Mouse (Mus musculus): ENCODE measurements at regions not wholly inside any gene's neighbourhood (a gene's known extent, or its start where the extent isn't known, plus 50 kb on each side); places are given as distances from the start of the nearest gene placed in this dataset.
"Not testable (repeated sequence)": the region's sequence is repeated elsewhere in the genome, so short reads cannot be mapped to it uniquely, and the experiment has no call there.

DNA sequence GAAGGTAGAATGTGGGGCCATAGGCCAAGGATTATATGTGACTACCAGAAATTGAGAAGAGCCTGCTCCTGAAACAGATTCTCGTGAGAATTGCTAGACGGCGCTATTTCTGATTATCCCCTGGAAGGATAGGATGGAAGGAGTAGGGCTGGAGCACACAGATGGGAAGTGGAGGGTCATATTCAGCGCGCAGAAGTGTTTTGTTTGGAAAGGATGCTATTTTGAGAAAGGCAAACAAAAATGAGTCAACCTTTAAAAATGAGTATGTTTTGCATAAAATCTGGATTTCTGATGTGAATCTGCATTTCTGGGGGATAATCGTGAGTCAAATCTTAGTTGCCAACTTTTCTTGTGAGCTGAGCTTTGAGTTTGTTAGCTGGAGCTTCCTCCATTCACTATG is 58.1 kb upstream of the Fshb start:
- no peaks in the 10 kb centered on the region for H3K4me1 ChIP-seq (ENCODE audit: control insufficient read depth, insufficient read depth, low read length)
- no peaks in the 10 kb centered on the region for H3K27me3 ChIP-seq (ENCODE audit: control insufficient read depth, insufficient read depth, low read length)
- H3K9me3 ChIP-seq (replicated peaks; ENCODE audit: control insufficient read depth, low read length): no peaks in the 10 kb centered on the region
- no peak for ATAC-seq (ENCODE audit: insufficient read depth, low FRiP score)
- no peaks in the 10 kb centered on the region for H3K36me3 ChIP-seq (ENCODE audit: control insufficient read depth, insufficient read depth, low read length)
- WGBS: 83% methylated on average over 6 of the region's 6 CpGs
- no peak overlapping the region for H3K27ac ChIP-seq (ENCODE audit: low read length)
- no peak overlapping the region for H3K4me3 ChIP-seq (replicated peaks; ENCODE audit: low read length)
- H3K9ac ChIP-seq (ENCODE audit: low read length): no peak overlapping the region
- no peak overlapping the region for H3K4me2 ChIP-seq (ENCODE audit: low read depth, low read length)

- no peaks in the 10 kb centered on the region for H3K27me3 ChIP-seq (ENCODE audit: control insufficient read depth, insufficient read depth, low read length)
- no peak overlapping the region for H3K27ac ChIP-seq (ENCODE audit: low read length)
- ATAC-seq (ENCODE audit: insufficient read depth, low FRiP score): no peak
- 85% methylated on average over 9 of the region's 9 CpGs for WGBS
- H3K9ac ChIP-seq (ENCODE audit: low read length): no peak overlapping the region
- no peaks in the 10 kb centered on the region for H3K9me3 ChIP-seq (replicated peaks; ENCODE audit: control insufficient read depth, low read length)
- no peak overlapping the region for H3K4me3 ChIP-seq (replicated peaks; ENCODE audit: low read length)
- no peaks in the 10 kb centered on the region for H3K36me3 ChIP-seq (ENCODE audit: control insufficient read depth, insufficient read depth, low read length)
- H3K4me1 ChIP-seq (ENCODE audit: control insufficient read depth, insufficient read depth, low read length): no peaks in the 10 kb centered on the region
- no peak overlapping the region for H3K4me2 ChIP-seq (ENCODE audit: low read depth, low read length)
Observed at GRCm38 (mm10) chr2:107118711-107119474, 59.4 kb upstream of the Fshb start.

- ATAC-seq (ENCODE audit: insufficient read depth, low FRiP score): no peak
- H3K9ac ChIP-seq (ENCODE audit: low read length): no peak overlapping the region
- no peak overlapping the region for H3K4me3 ChIP-seq (replicated peaks; ENCODE audit: low read length)
- 26% methylated on average over 1 of the region's 1 CpGs for WGBS
- H3K27me3 ChIP-seq (ENCODE audit: control insufficient read depth, insufficient read depth, low read length): no peaks in the 10 kb centered on the region
- H3K27ac ChIP-seq (ENCODE audit: low read length): no peak overlapping the region
- H3K4me1 ChIP-seq (ENCODE audit: control insufficient read depth, insufficient read depth, low read length): no peaks in the 10 kb centered on the region
- H3K4me2 ChIP-seq (ENCODE audit: low read depth, low read length): no peak overlapping the region
- H3K9me3 ChIP-seq (replicated peaks; ENCODE audit: control insufficient read depth, low read length): no peaks in the 10 kb centered on the region
- no peaks in the 10 kb centered on the region for H3K36me3 ChIP-seq (ENCODE audit: control insufficient read depth, insufficient read depth, low read length)
Observed at GRCm38 (mm10) chr2:107119697-107120096, 60.2 kb upstream of the Fshb start.

DNA sequence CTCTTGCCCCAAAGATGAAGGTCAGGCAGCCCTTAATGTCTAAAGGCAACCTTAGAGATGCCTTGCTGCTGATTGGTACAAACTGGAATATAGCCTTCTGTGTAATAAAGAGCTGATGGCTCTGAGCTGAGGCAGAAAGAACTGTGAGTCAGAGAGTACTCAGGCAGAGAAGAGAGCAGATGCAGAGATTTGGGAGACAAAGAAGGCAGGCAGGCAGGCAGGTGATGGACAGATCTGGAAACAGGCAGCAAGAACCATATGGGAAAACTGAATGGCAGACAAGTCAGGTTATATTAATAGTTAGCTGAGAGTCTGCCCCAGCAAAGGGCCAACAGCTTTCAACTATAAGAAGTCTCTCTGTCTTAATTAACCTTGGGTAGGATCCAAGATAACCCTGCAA is 73.7 kb upstream of the Fshb start:
- no peak for ATAC-seq (ENCODE audit: insufficient read depth, low FRiP score)
- no peak overlapping the region for H3K27ac ChIP-seq (ENCODE audit: low read length)
- H3K4me1 ChIP-seq (ENCODE audit: control insufficient read depth, insufficient read depth, low read length): no peaks in the 10 kb centered on the region
- H3K9ac ChIP-seq (ENCODE audit: low read length): no peak overlapping the region
- H3K4me2 ChIP-seq (ENCODE audit: low read depth, low read length): no peak overlapping the region
- H3K36me3 ChIP-seq (ENCODE audit: control insufficient read depth, insufficient read depth, low read length): no peaks in the 10 kb centered on the region
- H3K27me3 ChIP-seq (ENCODE audit: control insufficient read depth, insufficient read depth, low read length): no peaks in the 10 kb centered on the region
- no peak overlapping the region for H3K4me3 ChIP-seq (replicated peaks; ENCODE audit: low read length)
- H3K9me3 ChIP-seq (replicated peaks; ENCODE audit: control insufficient read depth, low read length): no peaks in the 10 kb centered on the region

- no peaks in the 10 kb centered on the region for H3K36me3 ChIP-seq (ENCODE audit: control insufficient read depth, insufficient read depth, low read length)
- no peaks in the 10 kb centered on the region for H3K9me3 ChIP-seq (replicated peaks; ENCODE audit: control insufficient read depth, low read length)
- no peak overlapping the region for H3K4me2 ChIP-seq (ENCODE audit: low read depth, low read length)
- H3K4me1 ChIP-seq (ENCODE audit: control insufficient read depth, insufficient read depth, low read length): no peaks in the 10 kb centered on the region
- no peaks in the 10 kb centered on the region for H3K27me3 ChIP-seq (ENCODE audit: control insufficient read depth, insufficient read depth, low read length)
- H3K4me3 ChIP-seq (replicated peaks; ENCODE audit: low read length): no peak overlapping the region
- H3K9ac ChIP-seq (ENCODE audit: low read length): no peak overlapping the region
- 80% methylated on average over 2 of the region's 2 CpGs for WGBS
- ATAC-seq (ENCODE audit: insufficient read depth, low FRiP score): no peak
- no peak overlapping the region for H3K27ac ChIP-seq (ENCODE audit: low read length)
Observed at GRCm38 (mm10) chr2:107149317-107149716, 89.9 kb upstream of the Fshb start.

GRCm38 (mm10) chr2:107149851-107150250 is 90.4 kb upstream of the Fshb start:
- 83% methylated on average over 2 of the region's 2 CpGs for WGBS
- no peaks in the 10 kb centered on the region for H3K27me3 ChIP-seq (ENCODE audit: control insufficient read depth, insufficient read depth, low read length)
- ATAC-seq (ENCODE audit: insufficient read depth, low FRiP score): no peak
- no peak overlapping the region for H3K9ac ChIP-seq (ENCODE audit: low read length)
- no peaks in the 10 kb centered on the region for H3K9me3 ChIP-seq (replicated peaks; ENCODE audit: control insufficient read depth, low read length)
- H3K4me1 ChIP-seq (ENCODE audit: control insufficient read depth, insufficient read depth, low read length): no peaks in the 10 kb centered on the region
- no peak overlapping the region for H3K4me3 ChIP-seq (replicated peaks; ENCODE audit: low read length)
- H3K4me2 ChIP-seq (ENCODE audit: low read depth, low read length): no peak overlapping the region
- no peak overlapping the region for H3K27ac ChIP-seq (ENCODE audit: low read length)
- no peaks in the 10 kb centered on the region for H3K36me3 ChIP-seq (ENCODE audit: control insufficient read depth, insufficient read depth, low read length)

GRCm38 (mm10) chr2:107150373-107150772 is 90.9 kb upstream of the Fshb start:
- no peaks in the 10 kb centered on the region for H3K36me3 ChIP-seq (ENCODE audit: control insufficient read depth, insufficient read depth, low read length)
- H3K4me1 ChIP-seq (ENCODE audit: control insufficient read depth, insufficient read depth, low read length): no peaks in the 10 kb centered on the region
- no peaks in the 10 kb centered on the region for H3K9me3 ChIP-seq (replicated peaks; ENCODE audit: control insufficient read depth, low read length)
- H3K4me2 ChIP-seq (ENCODE audit: low read depth, low read length): no peak overlapping the region
- no peak for ATAC-seq (ENCODE audit: insufficient read depth, low FRiP score)
- no peak overlapping the region for H3K9ac ChIP-seq (ENCODE audit: low read length)
- no peak overlapping the region for H3K27ac ChIP-seq (ENCODE audit: low read length)
- H3K27me3 ChIP-seq (ENCODE audit: control insufficient read depth, insufficient read depth, low read length): no peaks in the 10 kb centered on the region
- WGBS: 73% methylated on average over 3 of the region's 3 CpGs
- H3K4me3 ChIP-seq (replicated peaks; ENCODE audit: low read length): no peak overlapping the region

DNA sequence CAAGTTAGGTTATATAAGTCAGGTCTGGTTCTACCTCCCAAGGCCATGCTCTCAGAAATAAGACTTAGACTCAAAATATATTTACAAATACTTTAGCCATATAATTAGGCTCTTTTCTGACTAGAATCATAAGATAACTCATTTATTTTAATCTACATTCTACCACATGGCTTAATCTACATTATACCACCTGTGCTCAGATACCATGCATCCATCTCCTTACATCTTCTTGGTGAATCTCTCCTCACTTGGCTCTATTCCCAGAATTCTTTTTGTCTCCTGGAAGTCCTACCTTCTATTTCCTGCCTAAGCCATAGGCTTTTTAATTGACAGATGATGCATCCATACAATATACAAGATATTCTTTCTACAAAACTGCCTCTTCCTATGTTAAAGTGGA is 92.4 kb upstream of the Fshb start:
- ATAC-seq (ENCODE audit: insufficient read depth, low FRiP score): no peak
- H3K9me3 ChIP-seq (replicated peaks; ENCODE audit: control insufficient read depth, low read length): no peaks in the 10 kb centered on the region
- H3K9ac ChIP-seq (ENCODE audit: low read length): no peak overlapping the region
- H3K27ac ChIP-seq (ENCODE audit: low read length): no peak overlapping the region
- H3K4me1 ChIP-seq (ENCODE audit: control insufficient read depth, insufficient read depth, low read length): no peaks in the 10 kb centered on the region
- no peaks in the 10 kb centered on the region for H3K27me3 ChIP-seq (ENCODE audit: control insufficient read depth, insufficient read depth, low read length)
- H3K4me3 ChIP-seq (replicated peaks; ENCODE audit: low read length): no peak overlapping the region
- H3K4me2 ChIP-seq (ENCODE audit: low read depth, low read length): no peak overlapping the region
- no peaks in the 10 kb centered on the region for H3K36me3 ChIP-seq (ENCODE audit: control insufficient read depth, insufficient read depth, low read length)

GRCm38 (mm10) chr2:107158836-107159402 is 99.5 kb upstream of the Fshb start:
- H3K27me3 ChIP-seq (ENCODE audit: control insufficient read depth, insufficient read depth, low read length); H3K36me3 ChIP-seq (ENCODE audit: control insufficient read depth, insufficient read depth, low read length); H3K27ac ChIP-seq (ENCODE audit: low read length); H3K9ac ChIP-seq (ENCODE audit: low read length); H3K4me3 ChIP-seq (replicated peaks; ENCODE audit: low read length); ATAC-seq (ENCODE audit: insufficient read depth, low FRiP score); H3K9me3 ChIP-seq (replicated peaks; ENCODE audit: control insufficient read depth, low read length); H3K4me1 ChIP-seq (ENCODE audit: control insufficient read depth, insufficient read depth, low read length); H3K4me2 ChIP-seq (ENCODE audit: low read depth, low read length): not testable (repeated sequence)
- WGBS: 81% methylated on average over 13 of the region's 13 CpGs
